ENCODE assay signal across 24 mouse cellular contexts in genomic region chr5:76876106-76876758, GRCm38 (mm10). TPM values are rescaled to one million over a fixed set of nuclear protein-coding genes. Genes with fewer than 3 reads are reported as not detected.
DNase-seq lines count a peak whose midpoint lies in the region; ATAC-seq lines count a peak whose summit lies in the region.
"Had no signal": no experiment of that assay in that cellular context is flagged by ENCODE, and none has a peak within 500 bp of the region (broad histone marks: within the 10 kb centered on the region; RNA-seq: fewer than 3 reads in every experiment).

No protein-coding gene starts in this region.

- no peak overlapping the region for H3K27ac ChIP-seq in heart, embryonic 12.5 days (ENCODE audit: poor library complexity, severe bottlenecking)
- H3K27ac ChIP-seq in intestine, embryonic 16.5 days (ENCODE audit: low read length), result no peak overlapping the region
- H3K27ac ChIP-seq: embryonic facial prominence, embryonic 15.5 days; forebrain, embryonic 10.5 days; hindbrain, embryonic 12.5 days; kidney, postnatal 0 days; layer of hippocampus, adult 2 months; left cerebral cortex, adult 2 months; limb, embryonic 10.5 days; liver, embryonic 12.5 days; lung, embryonic 15.5 days; midbrain, embryonic 13.5 days had no signal

- no peaks in the 10 kb centered on the region for H3K27me3 ChIP-seq in heart, embryonic 12.5 days (replicated peaks)
- H3K27me3 ChIP-seq in intestine, embryonic 16.5 days (replicated peaks; ENCODE audit: control insufficient read depth, insufficient read depth, low read length), result no peaks in the 10 kb centered on the region
- H3K27me3 ChIP-seq: CH12.LX; embryonic facial prominence, embryonic 15.5 days; hindbrain, embryonic 12.5 days; liver, embryonic 12.5 days; lung, embryonic 15.5 days; midbrain, embryonic 13.5 days; Patski had no signal

- H3K9ac ChIP-seq in heart, embryonic 12.5 days, result no peak overlapping the region
- no peak overlapping the region for H3K9ac ChIP-seq in intestine, embryonic 16.5 days (ENCODE audit: low read depth, low read length)
- H3K9ac ChIP-seq: embryonic facial prominence, embryonic 15.5 days; hindbrain, embryonic 12.5 days; liver, embryonic 12.5 days; lung, embryonic 15.5 days; midbrain, embryonic 13.5 days had no signal

- peaks cover 48% of the 10 kb centered on the region for H3K36me3 ChIP-seq in heart, embryonic 12.5 days
- H3K36me3 ChIP-seq in intestine, embryonic 16.5 days (ENCODE audit: control insufficient read depth, insufficient read depth, low read length), result 0 out of 2 replicates have a peak, but pooled peaks cover 2% of the 10 kb centered on the region

- DNase-seq in adrenal gland, postnatal 14 days, result peak; percentile 52
- no peak for DNase-seq in adrenal gland, adult 2 months
- peak; percentile 74 for DNase-seq in ES-CJ7 (ENCODE audit: low read depth, low spot score)
- peak; percentile 31 to 43 for DNase-seq in heart, postnatal 36 days
- DNase-seq in kidney, postnatal 14 days, result no peak
- DNase-seq: cerebellum, postnatal 14 days; embryo, embryonic 11 days; gastrocnemius, postnatal 14 days; right cerebral cortex, postnatal 25 days; thymus, postnatal 25 days had no signal

- H3K9me3 ChIP-seq in heart, embryonic 12.5 days (replicated peaks), result no peaks in the 10 kb centered on the region
- no peaks in the 10 kb centered on the region for H3K9me3 ChIP-seq in intestine, embryonic 16.5 days (ENCODE audit: control insufficient read depth, low read length)
- H3K9me3 ChIP-seq: embryonic facial prominence, embryonic 15.5 days; forebrain, embryonic 10.5 days; hindbrain, embryonic 12.5 days; limb, embryonic 10.5 days; liver, embryonic 12.5 days; lung, embryonic 15.5 days; midbrain, embryonic 13.5 days had no signal

- no peak for ATAC-seq in heart, embryonic 12.5 days (ENCODE audit: insufficient number of reproducible peaks, low FRiP score)
- no peak for ATAC-seq in intestine, embryonic 16.5 days
- ATAC-seq: liver, embryonic 12.5 days; midbrain, embryonic 13.5 days; Patski had no signal

- H3K4me2 ChIP-seq in heart, embryonic 12.5 days, result peak overlapping the region; percentile 16; the same call in 1 of the 2 replicates
- no peak overlapping the region for H3K4me2 ChIP-seq in intestine, embryonic 16.5 days (ENCODE audit: low read depth, low read length)
- H3K4me2 ChIP-seq: embryonic facial prominence, embryonic 15.5 days; hindbrain, embryonic 12.5 days; liver, embryonic 12.5 days; lung, embryonic 15.5 days; midbrain, embryonic 13.5 days had no signal

- intact Hi-C loops in heart, postnatal 36 days (cut with DNase I), result no loop called here

- WGBS in heart, embryonic 12.5 days, result 72% methylated on average over 25 of the region's 25 CpGs
- WGBS in intestine, embryonic 16.5 days, result 89% methylated on average over 25 of the region's 25 CpGs

- no peak overlapping the region for H3K4me3 ChIP-seq in heart, embryonic 12.5 days
- H3K4me3 ChIP-seq in intestine, embryonic 16.5 days (ENCODE audit: low read length), result no peak overlapping the region
- H3K4me3 ChIP-seq: embryonic facial prominence, embryonic 15.5 days; forebrain, embryonic 10.5 days; hindbrain, embryonic 12.5 days; layer of hippocampus, adult 2 months; left cerebral cortex, adult 2 months; limb, embryonic 10.5 days; liver, embryonic 12.5 days; lung, embryonic 15.5 days; midbrain, embryonic 13.5 days had no signal

- H3K4me1 ChIP-seq in heart, embryonic 12.5 days (replicated peaks), result no peaks in the 10 kb centered on the region
- H3K4me1 ChIP-seq in intestine, embryonic 16.5 days (ENCODE audit: control insufficient read depth, insufficient read depth, low read length), result no peaks in the 10 kb centered on the region
- H3K4me1 ChIP-seq: embryonic facial prominence, embryonic 15.5 days; forebrain, embryonic 10.5 days; hindbrain, embryonic 12.5 days; limb, embryonic 10.5 days; liver, embryonic 12.5 days; lung, embryonic 15.5 days; midbrain, embryonic 13.5 days had no signal

RNA-seq across cellular contexts. Expression of gene Aasdh, which starts 29.1 kb away (rescaled TPM):
- total RNA-seq in adrenal gland, postnatal 14 days (2021), result 17.1 and 20.7 TPM in 2 replicates
- total RNA-seq in adrenal gland, adult 2 months (2021), result 10 to 100 TPM; 15.4 to 16.2 TPM
- 4.6 and 6.1 TPM in 2 replicates for polyA plus RNA-seq in adrenal gland, adult 2 months (2012; rRNA removed)
- polyA plus RNA-seq in heart, embryonic 12.5 days (2016; fragmentation: Nextera tagmentation; extraction: Ambion mirVana), result 16.4 and 17.8 TPM in 2 replicates
- total RNA-seq in heart, postnatal 36 days (2021), result 10 to 100 TPM; 13.9 to 16.2 TPM
- polyA plus RNA-seq in intestine, embryonic 16.5 days (2015; fragmentation: Nextera tagmentation; extraction: Ambion mirVana), result 13.6 and 15.0 TPM in 2 replicates

Comparison
In these comparisons a context has a peak if more than half of its experiments do, and no peak if none do; other contexts are left out.
1. DNase-seq: peak in adrenal gland, postnatal 14 days (single experiment), ES-CJ7 (single experiment) and heart, postnatal 36 days (2 of 2); none in adrenal gland, adult 2 months (single experiment) and kidney, postnatal 14 days (single experiment).